Mouse (Mus musculus): ENCODE data around the gene Tex45.

Gene Tex45

GRCm38 (mm10) chr8:3536053-3536841, 65.6 kb downstream of the Tex45 start:
- DNase-seq (ENCODE audit: low spot score) = no peak
